Mouse (Mus musculus): ENCODE results near the gene Klhl31. TPM values are rescaled to one million over a fixed set of nuclear protein-coding genes. Genes with fewer than 3 reads are reported as not detected.

Gene Klhl31
- polyA plus RNA-seq (2016; fragmentation: Nextera tagmentation; extraction: Ambion mirVana): 1.4 and 1.5 TPM in 2 replicates

DNA sequence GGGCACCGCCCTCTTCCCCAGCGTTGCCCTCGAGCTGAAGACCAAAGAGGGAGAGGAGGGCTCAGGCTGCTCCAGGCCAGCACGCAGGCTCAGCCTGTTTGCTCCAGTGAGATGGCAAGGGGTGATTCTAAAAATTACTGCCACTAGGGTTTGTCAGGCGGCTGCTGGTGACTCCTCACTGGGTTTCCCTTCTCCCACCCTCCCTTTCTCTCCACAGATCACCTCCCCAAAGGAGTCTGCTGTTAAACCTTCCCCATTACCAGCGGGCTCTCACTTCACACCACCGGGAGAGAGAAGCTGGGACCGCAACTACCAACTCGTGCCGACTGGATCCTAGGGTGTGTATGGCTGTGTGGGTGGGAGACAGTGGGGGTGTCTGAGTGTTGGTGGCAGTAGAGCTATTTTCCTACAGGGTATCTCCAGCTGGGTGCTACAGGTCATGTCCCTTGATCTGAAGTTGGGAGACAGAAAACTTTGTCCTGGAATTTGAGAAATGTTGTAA, at the start of gene Klhl31:
TSS of gene Klhl31 (plus strand) at position 51 of the 502 bp plus-strand sequence.
- Histone ChIP-seq H3K27me3 (replicated peaks) (no peaks in the 10 kb centered on the region), H3K9ac (no peak within 1 kb of the TSS), H3K27ac (no peak within 1 kb of the TSS), H3K4me3 (no peak within 1 kb of the TSS), H3K36me3 (no peaks in the 10 kb centered on the region), H3K4me1 (no peaks in the 10 kb centered on the region), H3K9me3 (no peaks in the 10 kb centered on the region), H3K4me2 (replicated peaks) (no peak within 1 kb of the TSS)
- ATAC-seq (ENCODE audit: low FRiP score, low read depth): no peak
- 57% methylated on average over 10 of the region's 10 CpGs for WGBS

DNA sequence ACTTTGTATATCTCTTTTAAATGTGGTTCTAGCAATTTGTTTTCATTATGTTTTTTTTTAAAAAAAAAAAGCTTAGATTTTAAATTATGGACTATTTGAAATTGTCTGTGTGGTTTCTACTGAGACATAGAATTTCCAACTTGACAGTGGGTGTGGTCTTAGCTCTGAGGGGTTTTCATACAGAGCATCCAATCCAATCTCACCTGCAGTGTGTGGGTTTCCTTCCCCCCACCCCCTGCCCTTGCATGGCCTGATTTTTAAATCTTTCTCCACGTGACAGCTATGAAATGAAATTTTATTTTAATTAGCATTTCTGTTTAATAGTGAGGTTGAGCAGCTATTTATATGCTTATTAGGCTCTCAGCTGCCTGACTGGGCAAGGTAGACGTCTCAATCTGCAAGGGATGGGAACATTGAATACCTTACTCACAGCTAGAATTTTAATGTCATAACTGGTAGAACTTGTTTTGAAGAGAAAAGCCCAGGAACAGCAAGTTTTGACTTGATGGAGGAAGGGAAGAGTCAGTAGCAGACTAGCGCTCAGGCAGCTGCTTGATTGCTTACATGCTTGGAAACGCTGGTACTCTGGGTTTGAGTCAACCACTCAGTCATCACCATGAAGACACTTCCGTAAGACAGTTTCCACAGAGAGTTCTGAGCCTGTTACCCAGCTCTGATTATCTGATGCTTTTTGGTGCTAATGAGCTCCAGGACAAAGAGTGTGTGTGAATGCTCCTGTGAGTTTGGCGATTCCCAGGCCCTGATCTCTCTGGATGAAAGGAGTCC, 49.3 kb upstream of the Klhl31 start:
- no peak for ATAC-seq (ENCODE audit: low FRiP score, low read depth)
- H3K9ac ChIP-seq: no peak overlapping the region
- H3K27me3 ChIP-seq (replicated peaks): no peaks in the 10 kb centered on the region
- H3K27ac ChIP-seq: no peak overlapping the region
- no peak overlapping the region for H3K4me2 ChIP-seq (replicated peaks)
- 67% methylated on average over 6 of the region's 6 CpGs for WGBS
- no peaks in the 10 kb centered on the region for H3K36me3 ChIP-seq
- H3K4me1 ChIP-seq: no peaks in the 10 kb centered on the region
- H3K9me3 ChIP-seq: no peaks in the 10 kb centered on the region
- H3K4me3 ChIP-seq: no peak overlapping the region

DNA sequence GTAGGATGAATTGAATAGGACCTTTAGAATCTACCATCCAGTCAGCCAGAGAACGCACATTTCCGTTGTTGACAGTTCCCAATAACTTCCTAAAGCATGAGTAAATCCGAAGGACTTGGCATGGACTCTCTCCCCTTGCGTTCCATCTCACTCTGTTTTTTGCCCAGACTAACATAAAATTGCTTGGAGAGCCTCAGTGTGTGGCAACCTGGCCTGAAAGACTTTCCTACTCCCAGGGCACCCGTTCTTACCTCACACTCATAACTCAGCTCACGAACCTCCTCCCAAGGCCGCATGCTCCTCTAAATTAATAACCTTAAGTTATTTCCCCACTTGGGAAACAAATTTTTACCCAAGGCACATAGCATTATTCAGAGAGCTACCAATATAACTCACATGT, 48.7 kb upstream of the Klhl31 start:
- H3K4me2 ChIP-seq (replicated peaks): no peak overlapping the region
- no peak overlapping the region for H3K9ac ChIP-seq
- no peaks in the 10 kb centered on the region for H3K9me3 ChIP-seq
- no peak overlapping the region for H3K4me3 ChIP-seq
- no peak overlapping the region for H3K27ac ChIP-seq
- 88% methylated on average over 7 of the region's 7 CpGs for WGBS
- ATAC-seq (ENCODE audit: low FRiP score, low read depth): no peak
- H3K27me3 ChIP-seq (replicated peaks): no peaks in the 10 kb centered on the region
- no peaks in the 10 kb centered on the region for H3K36me3 ChIP-seq
- no peaks in the 10 kb centered on the region for H3K4me1 ChIP-seq

DNA sequence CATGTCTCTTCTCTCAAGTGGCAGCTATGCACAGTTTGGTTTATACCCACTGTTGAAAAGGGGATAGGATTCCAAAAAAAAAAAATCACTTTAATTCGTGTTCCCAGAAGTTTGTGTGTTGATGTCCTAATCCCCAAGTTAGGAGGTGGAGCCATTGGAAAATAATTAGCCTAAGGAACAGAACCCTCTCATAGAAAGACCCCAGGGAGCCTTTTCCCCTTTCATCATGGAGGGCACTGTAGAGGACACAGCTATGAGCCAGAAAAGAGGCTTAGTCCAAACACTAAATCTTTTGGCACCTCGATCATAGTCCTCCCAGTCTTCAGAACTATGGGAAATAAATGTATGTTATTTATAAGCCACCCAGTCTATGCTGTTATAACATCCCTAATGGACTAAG, 46.8 kb upstream of the Klhl31 start:
- no peaks in the 10 kb centered on the region for H3K9me3 ChIP-seq
- H3K36me3 ChIP-seq: no peaks in the 10 kb centered on the region
- H3K4me3 ChIP-seq: no peak overlapping the region
- ATAC-seq (ENCODE audit: low FRiP score, low read depth): no peak
- H3K9ac ChIP-seq: no peak overlapping the region
- no peaks in the 10 kb centered on the region for H3K27me3 ChIP-seq (replicated peaks)
- 52% methylated on average over 2 of the region's 2 CpGs for WGBS
- H3K4me1 ChIP-seq: no peaks in the 10 kb centered on the region
- no peak overlapping the region for H3K27ac ChIP-seq
- no peak overlapping the region for H3K4me2 ChIP-seq (replicated peaks)

DNA sequence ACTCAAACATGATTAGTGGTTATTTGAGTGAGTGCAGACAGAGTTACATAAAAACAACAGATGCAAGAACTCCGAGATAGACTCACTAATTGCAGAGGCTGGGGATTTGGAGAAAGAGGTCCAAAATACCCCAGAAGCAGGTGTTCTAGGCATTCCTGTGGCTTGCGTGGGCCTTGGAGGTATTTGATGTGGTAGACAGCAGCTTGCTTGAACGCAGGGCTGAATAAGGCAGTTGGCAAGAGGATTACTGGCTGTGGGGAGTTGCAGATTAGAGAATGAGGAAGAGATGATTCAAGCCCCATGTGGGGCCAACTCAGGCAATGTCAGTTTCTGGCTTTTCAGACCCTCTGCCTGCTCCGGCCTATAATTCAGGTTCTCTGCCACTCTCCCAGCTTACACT, 43.9 kb upstream of the Klhl31 start:
- no peak for ATAC-seq (ENCODE audit: low FRiP score, low read depth)
- H3K4me1 ChIP-seq: no peaks in the 10 kb centered on the region
- no peak overlapping the region for H3K4me2 ChIP-seq (replicated peaks)
- H3K4me3 ChIP-seq: no peak overlapping the region
- H3K27me3 ChIP-seq (replicated peaks): no peaks in the 10 kb centered on the region
- WGBS: 81% methylated on average over 4 of the region's 4 CpGs
- no peaks in the 10 kb centered on the region for H3K36me3 ChIP-seq
- H3K9ac ChIP-seq: no peak overlapping the region
- H3K27ac ChIP-seq: no peak overlapping the region
- no peaks in the 10 kb centered on the region for H3K9me3 ChIP-seq

DNA sequence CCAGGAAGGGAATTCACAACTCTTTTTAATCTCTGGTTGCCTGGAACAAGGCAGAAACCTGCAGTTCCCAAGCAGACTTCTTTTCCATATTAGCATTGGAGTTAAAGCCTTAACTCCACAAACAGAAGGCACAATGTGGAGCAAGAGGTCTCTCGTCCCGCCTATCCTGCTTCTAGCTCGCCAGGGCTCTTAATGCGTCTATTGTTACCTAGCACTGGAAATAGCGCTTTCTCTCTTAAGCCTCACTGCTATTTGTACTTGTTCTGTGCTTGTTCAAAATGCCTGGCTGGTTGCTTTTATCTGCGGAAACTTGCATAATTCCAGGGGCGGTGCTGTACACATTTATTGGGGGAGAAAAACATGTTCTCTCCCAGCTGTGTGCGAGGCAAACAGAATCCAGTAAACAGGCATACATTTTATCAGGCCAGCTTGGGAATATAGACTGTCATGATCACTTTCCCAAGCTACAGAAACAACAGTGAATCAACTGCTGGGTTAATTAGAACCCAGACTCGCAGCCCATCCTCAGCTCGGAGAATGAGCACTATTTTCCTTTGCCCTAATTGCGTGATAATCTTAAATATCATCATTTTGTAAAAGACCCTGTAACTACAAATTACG, 41.2 kb upstream of the Klhl31 start:
- Histone ChIP-seq H3K4me3 (no peak overlapping the region), H3K9ac (no peak overlapping the region), H3K36me3 (no peaks in the 10 kb centered on the region), H3K4me2 (replicated peaks) (no peak overlapping the region), H3K9me3 (no peaks in the 10 kb centered on the region), H3K27me3 (replicated peaks) (no peaks in the 10 kb centered on the region), H3K27ac (no peak overlapping the region), H3K4me1 (no peaks in the 10 kb centered on the region)
- no peak for ATAC-seq (ENCODE audit: low FRiP score, low read depth)
- 46% methylated on average over 12 of the region's 12 CpGs for WGBS

DNA sequence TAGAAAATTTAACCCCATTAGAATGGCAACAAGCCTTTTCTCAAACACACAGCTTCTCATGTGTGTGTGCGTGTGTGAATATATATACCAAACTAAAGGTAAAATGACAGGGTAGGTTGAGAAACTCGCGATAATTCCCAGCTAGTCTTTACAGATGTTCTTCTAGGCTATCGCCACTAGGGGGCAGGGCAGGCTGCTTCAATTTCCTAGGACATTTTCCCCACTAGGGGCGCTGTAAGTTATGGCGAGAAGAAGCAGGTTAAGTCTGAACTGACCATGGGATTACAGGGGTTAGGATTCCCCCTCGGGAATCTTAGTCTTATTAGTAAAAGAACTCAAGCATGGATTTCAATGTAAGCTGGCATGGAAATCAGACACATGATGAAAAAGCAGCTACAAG, 39.9 kb upstream of the Klhl31 start:
- no peak overlapping the region for H3K27ac ChIP-seq
- H3K9ac ChIP-seq: no peak overlapping the region
- 30% methylated on average over 7 of the region's 7 CpGs for WGBS
- H3K4me2 ChIP-seq (replicated peaks): no peak overlapping the region
- no peaks in the 10 kb centered on the region for H3K27me3 ChIP-seq (replicated peaks)
- no peaks in the 10 kb centered on the region for H3K4me1 ChIP-seq
- H3K36me3 ChIP-seq: no peaks in the 10 kb centered on the region
- no peaks in the 10 kb centered on the region for H3K9me3 ChIP-seq
- ATAC-seq (ENCODE audit: low FRiP score, low read depth): no peak
- H3K4me3 ChIP-seq: no peak overlapping the region

DNA sequence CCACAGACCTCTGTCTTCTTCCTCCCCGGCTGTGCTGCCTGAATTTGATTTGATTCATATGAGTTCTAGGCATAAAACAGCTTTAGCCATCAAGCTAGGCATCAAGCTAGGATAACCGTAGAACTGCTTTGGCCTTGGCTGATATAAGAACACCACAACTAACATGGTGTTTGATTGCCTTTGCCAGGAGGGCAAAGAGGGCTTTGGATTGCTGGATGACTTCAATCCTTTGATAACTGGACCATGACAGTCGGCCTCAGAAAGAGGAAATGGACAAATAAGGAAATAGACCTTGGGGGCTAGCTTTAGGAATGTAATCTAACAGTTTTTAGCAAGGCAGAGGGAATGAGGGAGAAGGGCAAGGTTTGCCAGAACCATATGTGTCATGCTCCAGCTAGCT, 37.7 kb upstream of the Klhl31 start:
- no peaks in the 10 kb centered on the region for H3K36me3 ChIP-seq
- 60% methylated on average over 3 of the region's 3 CpGs for WGBS
- no peaks in the 10 kb centered on the region for H3K4me1 ChIP-seq
- no peak overlapping the region for H3K9ac ChIP-seq
- no peaks in the 10 kb centered on the region for H3K27me3 ChIP-seq (replicated peaks)
- no peak overlapping the region for H3K4me3 ChIP-seq
- ATAC-seq (ENCODE audit: low FRiP score, low read depth): no peak
- H3K4me2 ChIP-seq (replicated peaks): no peak overlapping the region
- H3K9me3 ChIP-seq: no peaks in the 10 kb centered on the region
- H3K27ac ChIP-seq: no peak overlapping the region

DNA sequence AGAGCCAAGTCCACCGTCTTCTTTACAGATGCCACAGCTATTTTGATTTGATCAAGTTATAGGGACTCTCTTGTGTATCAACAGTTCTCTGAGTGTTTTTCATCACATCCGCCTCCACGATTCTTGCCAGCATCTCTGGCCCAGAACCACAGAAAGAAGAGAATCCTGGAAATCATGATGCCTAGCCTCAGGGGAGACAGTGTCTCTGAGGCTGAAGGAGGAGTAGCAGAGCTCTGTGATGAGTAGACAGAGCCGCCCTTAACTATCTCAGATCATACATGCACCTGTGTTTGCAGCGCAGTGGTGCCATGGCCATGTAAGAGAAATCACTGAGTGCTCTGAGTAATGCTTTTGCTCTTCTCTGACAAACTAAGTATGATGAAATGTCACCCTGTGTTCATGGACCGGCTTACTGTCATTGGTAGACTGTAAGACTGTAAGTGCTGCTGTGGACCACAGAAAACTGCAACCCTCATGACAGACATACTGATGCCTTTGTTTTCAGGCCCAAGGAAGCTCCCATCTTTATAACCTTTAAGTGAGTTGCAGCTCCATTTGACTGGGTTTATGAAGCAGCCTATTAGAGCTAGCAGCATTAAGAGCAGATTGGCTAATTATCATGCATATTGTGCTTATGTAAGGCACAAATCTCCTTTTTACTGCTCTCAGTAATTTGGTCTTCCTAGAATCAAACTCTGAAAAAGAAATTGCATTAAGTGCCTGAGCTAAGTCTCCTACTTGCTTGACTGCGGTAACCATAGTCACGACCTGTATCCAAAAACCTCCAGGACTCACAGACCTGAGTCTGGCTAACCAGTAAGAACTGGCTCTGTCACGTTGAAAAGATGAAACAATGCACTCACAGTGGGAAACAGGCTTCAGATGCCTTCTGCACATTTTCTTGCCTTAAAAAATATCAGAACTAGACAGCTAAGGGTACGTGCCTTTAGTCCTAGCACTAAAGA, 33.7 kb upstream of the Klhl31 start:
- no peak overlapping the region for H3K27ac ChIP-seq

DNA sequence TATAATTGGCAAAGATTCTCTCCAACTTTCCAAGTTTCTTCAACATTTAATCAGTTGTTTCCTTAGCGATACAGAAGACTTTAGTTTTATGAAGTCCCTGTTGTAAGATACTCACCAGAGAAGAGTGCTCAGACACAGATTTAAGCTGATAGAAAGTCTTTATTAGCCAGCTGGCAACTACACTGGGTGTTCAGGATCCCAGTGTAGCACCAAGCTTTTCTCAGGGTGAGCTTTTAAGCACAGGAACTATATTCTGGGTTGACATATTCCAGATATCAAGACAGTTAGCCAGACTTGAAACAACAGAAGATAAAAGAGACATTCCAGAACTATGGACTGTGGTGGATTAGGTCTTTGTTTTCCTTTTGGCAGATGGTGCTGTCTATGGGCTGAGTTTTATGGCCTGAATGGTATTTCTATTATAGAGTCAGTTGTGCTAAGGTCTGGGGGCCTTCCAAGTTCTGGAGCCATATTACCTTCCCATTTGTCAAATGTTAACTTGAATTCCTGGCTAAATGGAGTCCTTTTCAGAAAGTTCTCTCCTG, 32.3 kb upstream of the Klhl31 start:
- no peak for ATAC-seq (ENCODE audit: low FRiP score, low read depth)
- Histone ChIP-seq H3K9me3 (no peaks in the 10 kb centered on the region), H3K4me3 (no peak overlapping the region), H3K27ac (no peak overlapping the region), H3K36me3 (no peaks in the 10 kb centered on the region), H3K4me2 (replicated peaks) (no peak overlapping the region), H3K4me1 (no peaks in the 10 kb centered on the region), H3K27me3 (replicated peaks) (no peaks in the 10 kb centered on the region), H3K9ac (no peak overlapping the region)
- 94% methylated on average over 1 of the region's 1 CpGs for WGBS

More for the DNA sequence above, 33.7 kb upstream of the Klhl31 start:
- H3K9me3 ChIP-seq: no peaks in the 10 kb centered on the region
- no peak overlapping the region for H3K4me2 ChIP-seq (replicated peaks)
- H3K4me3 ChIP-seq: no peak overlapping the region
- H3K4me1 ChIP-seq: no peaks in the 10 kb centered on the region
- no peak for ATAC-seq (ENCODE audit: low FRiP score, low read depth)
- no peak overlapping the region for H3K9ac ChIP-seq
- 84% methylated on average over 10 of the region's 10 CpGs for WGBS
- no peaks in the 10 kb centered on the region for H3K36me3 ChIP-seq
- H3K27me3 ChIP-seq (replicated peaks): no peaks in the 10 kb centered on the region

DNA sequence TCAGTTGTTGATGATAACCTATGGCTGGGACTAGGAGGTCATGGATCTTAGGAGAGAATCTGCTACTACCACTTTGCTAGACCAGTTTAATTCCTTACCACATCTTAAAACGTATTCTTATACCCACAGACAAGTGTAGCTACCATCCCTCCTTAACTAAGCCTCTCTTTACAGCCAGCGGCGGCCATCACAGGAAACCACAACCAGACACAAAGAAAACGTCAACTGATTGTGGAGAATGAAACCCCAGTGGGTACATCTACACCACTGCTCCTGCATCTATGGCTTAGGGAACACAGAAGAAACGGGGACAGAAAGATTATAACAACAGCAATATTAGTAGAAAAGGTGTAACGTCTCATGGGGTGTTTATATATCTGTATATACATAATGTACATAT, 29.0 kb upstream of the Klhl31 start:
- Histone ChIP-seq H3K9ac (no peak overlapping the region), H3K9me3 (no peaks in the 10 kb centered on the region), H3K4me1 (no peaks in the 10 kb centered on the region), H3K4me2 (replicated peaks) (no peak overlapping the region), H3K36me3 (no peaks in the 10 kb centered on the region), H3K27ac (no peak overlapping the region), H3K4me3 (no peak overlapping the region), H3K27me3 (replicated peaks) (no peaks in the 10 kb centered on the region)
- ATAC-seq (ENCODE audit: low FRiP score, low read depth): no peak
- WGBS: 80% methylated on average over 6 of the region's 6 CpGs

DNA sequence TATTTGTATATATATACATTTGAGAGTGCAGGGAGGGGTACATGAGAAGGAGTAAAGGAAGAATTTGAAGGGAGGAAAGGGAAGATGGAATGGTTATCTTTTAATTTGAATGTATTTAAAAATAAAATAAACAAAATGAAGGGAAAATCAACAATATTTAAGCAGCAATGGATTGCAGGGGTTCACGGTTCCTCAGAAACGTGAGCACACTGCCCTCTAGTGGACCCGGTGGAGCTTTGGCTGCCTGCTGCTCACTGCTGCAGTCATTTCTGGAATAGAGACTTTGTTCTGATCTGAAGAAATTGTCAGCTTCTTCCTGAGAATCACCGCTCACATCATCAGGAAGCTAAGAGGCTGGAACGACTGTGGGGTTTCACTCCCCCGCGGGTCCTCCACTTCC, 28.5 kb upstream of the Klhl31 start:
- Histone ChIP-seq H3K9me3 (no peaks in the 10 kb centered on the region), H3K4me1 (no peaks in the 10 kb centered on the region), H3K4me3 (no peak overlapping the region), H3K9ac (no peak overlapping the region), H3K36me3 (no peaks in the 10 kb centered on the region), H3K27me3 (replicated peaks) (no peaks in the 10 kb centered on the region), H3K4me2 (replicated peaks) (no peak overlapping the region), H3K27ac (no peak overlapping the region)
- 36% methylated on average over 7 of the region's 7 CpGs for WGBS
- ATAC-seq (ENCODE audit: low FRiP score, low read depth): no peak
